Mouse (Mus musculus) kidney, adult 2 months (tissue): ENCODE measurements around the gene Ggn.

Experiments
- CTCF ChIP-seq: fragments of 200-500 bp; conservative IDR thresholded peaks from 2 replicates; pipeline ENCODE4 v1.5.1; 2011; ENCODE audit warnings: low read depth, mild to moderate bottlenecking, control low read depth, low read length, moderate library complexity, mixed read lengths; ENCODE audit not compliant: insufficient read depth, insufficient read length
- POLR2A ChIP-seq: fragments of 200-500 bp; IDR thresholded peaks from one replicate; pipeline ENCODE4 v1.6.1; 2011; ENCODE audit warnings: low read depth, low read length, control low read depth

GRCm38 (mm10) chr7:29172390-29173016, 2.5 kb downstream of the Ggn start:
- TF ChIP-seq CTCF (no peak), POLR2A (no peak)
